Mouse (Mus musculus) neural tube, embryonic 14.5 days (tissue): ENCODE measurements around the gene Nedd9. TPM values are rescaled to one million over a fixed set of nuclear protein-coding genes. Genes with fewer than 3 reads are reported as not detected.

ENCODE experiments used
- ATAC-seq: fragments of 200-750 bp; cut with Nextera tagmentation; 2 replicates; pipeline ENCODE4 v1.8.0; 2017; ENCODE audit warnings: low read depth, mild to moderate bottlenecking, moderate TSS enrichment, moderate library complexity
- H3K27ac ChIP-seq: fragments of 300-500 bp; sonication (generic); 2 replicates; pipeline ENCODE4 v1.5.1; 2014; ENCODE audit warnings: low read depth, mild to moderate bottlenecking, control low read depth, low read length, moderate library complexity, mixed read lengths
- H3K27me3 ChIP-seq: fragments of 300-500 bp; sonication (generic); 2 replicates; pipeline ENCODE4 v1.6.1; 2014; ENCODE audit warnings: low read length; ENCODE audit not compliant: control insufficient read depth, insufficient read depth
- H3K36me3 ChIP-seq: fragments of 300-500 bp; sonication (generic); 2 replicates; pipeline ENCODE4 v1.6.1; 2014; ENCODE audit warnings: low read length, mixed read lengths; ENCODE audit not compliant: control insufficient read depth, insufficient read depth
- H3K4me1 ChIP-seq: fragments of 300-500 bp; sonication (generic); 2 replicates; pipeline ENCODE4 v1.6.1; 2014; ENCODE audit warnings: low read length; ENCODE audit not compliant: control insufficient read depth, insufficient read depth
- H3K4me2 ChIP-seq: fragments of 300-500 bp; sonication (generic); 2 replicates; pipeline ENCODE4 v1.6.1; 2014; ENCODE audit warnings: mild to moderate bottlenecking, low read depth, low read length, control low read depth
- H3K4me3 ChIP-seq: fragments of 300-500 bp; sonication (generic); 2 replicates; pipeline ENCODE4 v1.5.1; 2014; ENCODE audit warnings: low read depth, low read length, control low read depth, mixed read lengths
- H3K9ac ChIP-seq: fragments of 300-500 bp; sonication (generic); replicated peaks from 2 replicates; pipeline ENCODE4 v1.6.1; 2014; ENCODE audit warnings: low read depth, mild to moderate bottlenecking, control low read depth, low read length, mixed read lengths
- H3K9me3 ChIP-seq: fragments of 300-500 bp; sonication (generic); 2 replicates; pipeline ENCODE4 v1.6.1; 2016; ENCODE audit warnings: low read length; ENCODE audit not compliant: control insufficient read depth
- WGBS: fragments of 180-500 bp; shearing (Covaris S2); extraction: QIAGEN DNeasy Blood & Tissue Kit; methylation state at CpG from one replicate; pipeline ENCODE4 v1.1.7; 2014; 5-methylcytosine and 5-hydroxymethylcytosine counted together
- polyA plus RNA-seq: library from polyadenylated mRNA; unstranded; fragments of >200 nt; fragmentation: Nextera tagmentation; extraction: Ambion mirVana; gene quantifications from 2 replicates; pipeline ENCODE4 v1.2.1, GENCODE M21; 2014

Gene Nedd9
- polyA plus RNA-seq, 1 experiment from 2014 or later: 15.1 TPM

DNA sequence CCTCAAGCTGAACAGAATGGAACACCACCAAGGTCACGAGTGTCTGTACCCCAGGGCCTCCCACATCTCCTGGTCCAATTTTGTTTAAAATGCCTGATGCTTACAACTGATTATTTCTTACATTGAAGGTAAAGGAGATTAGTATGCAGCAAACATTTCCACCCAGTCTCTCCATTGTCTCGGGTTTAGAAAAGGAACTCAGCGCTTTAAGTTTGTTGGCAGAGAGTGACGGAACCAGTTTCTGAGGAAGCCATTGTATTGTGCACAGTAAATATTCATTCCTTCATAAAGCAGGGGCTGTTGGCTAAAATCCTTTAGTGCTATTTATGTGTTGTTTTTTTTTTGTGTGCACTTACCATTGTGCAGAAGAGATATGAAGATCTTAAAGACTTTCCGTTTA is 166.4 kb downstream of the Nedd9 start:
- Histone ChIP-seq H3K4me3 (no peak overlapping the region), H3K36me3 (peaks cover 7% of the 10 kb centered on the region; the same call in 1 of the 2 replicates), H3K4me1 (no peaks in the 10 kb centered on the region), H3K9ac (no peak overlapping the region), H3K9me3 (no peaks in the 10 kb centered on the region), H3K27me3 (no peaks in the 10 kb centered on the region), H3K4me2 (no peak overlapping the region), H3K27ac (peak overlapping the region; percentile 44; the same call in 1 of the 2 replicates)
- WGBS: 42% methylated on average over 5 of the region's 5 CpGs
- no peak; the same call in 1 of the 2 replicates for ATAC-seq

DNA sequence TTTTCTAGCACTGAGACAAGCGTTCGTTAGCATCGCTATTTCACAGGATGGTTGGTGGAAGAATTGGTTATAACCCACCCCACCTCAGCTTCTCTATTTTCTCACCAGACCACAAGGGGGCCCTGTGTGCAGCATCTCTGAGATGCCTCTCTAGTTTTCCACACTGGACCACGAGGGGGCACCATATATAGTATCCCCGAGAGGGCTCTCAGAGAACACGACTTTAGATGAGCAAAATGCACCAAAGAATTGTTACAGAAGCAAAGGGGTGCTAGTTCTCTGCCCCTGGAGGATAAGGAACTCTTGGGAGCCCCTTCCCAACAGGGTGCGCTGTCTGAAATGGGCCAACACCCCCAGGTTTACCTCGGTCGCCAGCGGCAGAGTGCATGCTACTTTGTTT is 184.4 kb downstream of the Nedd9 start:
- Histone ChIP-seq H3K9ac (no peak overlapping the region), H3K4me2 (no peak overlapping the region), H3K4me1 (0 out of 2 replicates have a peak, but pooled peaks cover 2% of the 10 kb centered on the region), H3K27ac (no peak overlapping the region), H3K4me3 (no peak overlapping the region), H3K9me3 (no peaks in the 10 kb centered on the region), H3K27me3 (no peaks in the 10 kb centered on the region), H3K36me3 (no peaks in the 10 kb centered on the region)
- 69% methylated on average over 10 of the region's 10 CpGs for WGBS
- no peak for ATAC-seq

DNA sequence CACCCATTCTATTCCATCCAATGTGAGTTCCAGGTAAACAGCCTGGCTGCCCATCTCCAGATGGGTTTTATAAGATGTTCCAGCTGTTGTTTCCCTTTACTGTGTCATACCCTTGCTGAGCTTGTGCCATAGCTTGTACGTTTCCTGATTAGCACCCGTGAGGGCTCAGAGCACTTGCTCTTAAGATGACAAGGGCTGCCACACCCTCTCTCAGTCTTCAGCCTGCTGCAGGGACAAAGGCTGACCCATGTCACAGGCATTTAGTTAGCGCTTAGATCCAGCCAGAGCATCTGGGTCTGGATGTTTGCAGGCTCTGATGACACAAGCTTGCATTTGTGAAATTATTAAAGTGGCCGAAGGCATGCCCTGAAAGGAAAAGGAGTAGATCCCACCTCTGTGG is 187.1 kb downstream of the Nedd9 start:
- no peaks in the 10 kb centered on the region for H3K27me3 ChIP-seq
- no peak for ATAC-seq
- H3K27ac ChIP-seq: no peak overlapping the region
- H3K4me3 ChIP-seq: no peak overlapping the region
- H3K9me3 ChIP-seq: no peaks in the 10 kb centered on the region
- WGBS: 49% methylated on average over 4 of the region's 4 CpGs
- no peaks in the 10 kb centered on the region for H3K36me3 ChIP-seq
- H3K4me1 ChIP-seq: 0 out of 2 replicates have a peak, but pooled peaks cover 2% of the 10 kb centered on the region
- no peak overlapping the region for H3K9ac ChIP-seq
- H3K4me2 ChIP-seq: no peak overlapping the region

DNA sequence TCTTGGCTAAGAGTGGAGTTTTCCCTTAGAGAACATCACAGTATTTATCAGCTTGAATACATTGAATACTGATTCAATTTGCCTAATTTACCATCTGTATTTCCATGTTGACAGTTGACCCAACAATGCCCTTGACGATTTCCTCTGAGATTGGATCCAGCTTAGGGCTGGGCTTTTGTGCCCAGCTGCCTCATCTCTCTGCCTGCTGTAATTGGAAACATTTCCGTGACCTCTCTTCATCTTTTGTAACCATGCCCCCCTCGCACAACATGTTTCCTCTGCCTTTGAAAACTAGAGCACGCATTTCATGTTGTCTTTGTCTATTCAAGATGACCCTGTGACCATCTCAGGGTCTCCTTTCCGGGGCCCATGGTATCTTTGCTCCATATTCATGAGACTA is 188.2 kb downstream of the Nedd9 start:
- H3K4me2 ChIP-seq: no peak overlapping the region
- no peak for ATAC-seq
- H3K36me3 ChIP-seq: no peaks in the 10 kb centered on the region
- no peak overlapping the region for H3K9ac ChIP-seq
- H3K27me3 ChIP-seq: no peaks in the 10 kb centered on the region
- H3K4me3 ChIP-seq: no peak overlapping the region
- WGBS: 7% methylated on average over 5 of the region's 5 CpGs
- H3K9me3 ChIP-seq: no peaks in the 10 kb centered on the region
- no peak overlapping the region for H3K27ac ChIP-seq
- H3K4me1 ChIP-seq: 0 out of 2 replicates have a peak, but pooled peaks cover 2% of the 10 kb centered on the region

DNA sequence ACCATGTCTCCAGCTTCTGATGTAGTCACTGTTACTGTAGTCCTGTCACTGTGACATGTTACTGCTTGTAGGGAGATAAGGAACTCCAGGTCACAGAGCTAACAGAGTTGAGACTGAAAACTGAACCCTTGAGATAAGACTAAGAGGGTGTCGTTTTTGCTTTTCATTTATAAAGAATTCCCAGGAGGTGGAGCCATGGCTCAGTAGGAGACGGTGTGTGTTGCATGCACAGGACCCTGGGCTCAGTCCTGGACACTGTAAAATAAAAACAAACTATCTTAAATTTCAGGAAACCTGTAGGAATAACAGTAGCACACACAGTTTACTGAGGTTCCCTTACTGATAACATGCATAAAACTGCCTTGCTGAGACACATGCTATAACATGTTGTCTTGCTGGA is 188.6 kb downstream of the Nedd9 start:
- Histone ChIP-seq H3K4me1 (0 out of 2 replicates have a peak, but pooled peaks cover 2% of the 10 kb centered on the region), H3K27ac (no peak overlapping the region), H3K9me3 (no peaks in the 10 kb centered on the region), H3K4me3 (no peak overlapping the region), H3K4me2 (no peak overlapping the region), H3K9ac (no peak overlapping the region), H3K27me3 (no peaks in the 10 kb centered on the region), H3K36me3 (no peaks in the 10 kb centered on the region)
- 23% methylated on average over 2 of the region's 2 CpGs for WGBS
- ATAC-seq: no peak

DNA sequence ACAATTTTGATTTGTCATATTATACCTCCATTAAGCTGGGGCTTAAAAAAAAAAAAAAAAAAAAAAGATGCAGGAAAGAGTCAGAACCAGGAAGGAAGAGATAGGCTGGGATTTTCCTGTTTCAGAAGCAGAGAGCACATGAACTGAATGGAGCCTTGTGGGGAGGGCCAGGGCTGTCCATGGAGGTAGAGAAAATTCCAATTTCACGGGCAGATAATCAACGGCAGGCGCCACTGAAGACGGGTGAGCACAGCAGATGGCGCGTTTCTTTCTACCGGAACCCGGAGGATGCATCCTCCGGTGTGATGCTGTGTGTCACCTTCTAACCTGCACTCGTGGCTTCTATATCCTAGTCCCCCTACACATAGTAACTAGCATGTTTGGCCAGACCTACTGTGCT is 190.8 kb downstream of the Nedd9 start:
- Histone ChIP-seq H3K9ac (no peak overlapping the region), H3K27me3 (no peaks in the 10 kb centered on the region), H3K36me3 (no peaks in the 10 kb centered on the region), H3K27ac (no peak overlapping the region), H3K9me3 (no peaks in the 10 kb centered on the region), H3K4me3 (no peak overlapping the region), H3K4me1 (0 out of 2 replicates have a peak, but pooled peaks cover 2% of the 10 kb centered on the region), H3K4me2 (no peak overlapping the region)
- whole genome bisulfite sequencing: 35% methylated on average over 10 of the region's 10 CpGs
- peak; percentile 58; the same call in 1 of the 2 replicates for ATAC-seq

DNA sequence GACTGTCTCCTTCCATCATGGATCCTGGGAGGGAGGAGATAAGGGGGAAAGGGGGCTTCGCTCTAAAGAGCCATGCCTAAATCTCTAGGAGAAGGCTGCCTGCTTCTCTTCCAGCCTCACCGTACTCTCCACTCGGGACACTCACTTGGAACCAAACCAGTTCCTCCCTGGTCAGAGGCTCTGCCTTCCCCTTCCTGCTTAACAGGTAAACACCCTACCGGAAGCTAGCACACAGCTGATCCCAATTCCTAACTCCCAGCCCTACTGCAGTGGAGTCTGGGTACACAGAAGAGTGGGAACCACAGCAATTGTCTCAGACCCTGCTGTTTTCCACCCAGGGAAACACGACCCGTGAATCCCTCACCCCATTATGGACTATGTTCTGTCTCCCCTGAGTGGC is 191.3 kb downstream of the Nedd9 start:
- Histone ChIP-seq H3K9me3 (no peaks in the 10 kb centered on the region), H3K4me3 (no peak overlapping the region), H3K27ac (no peak overlapping the region), H3K4me2 (no peak overlapping the region), H3K27me3 (no peaks in the 10 kb centered on the region), H3K4me1 (0 out of 2 replicates have a peak, but pooled peaks cover 2% of the 10 kb centered on the region), H3K9ac (no peak overlapping the region), H3K36me3 (no peaks in the 10 kb centered on the region)
- ATAC-seq: no peak
- WGBS: 66% methylated on average over 6 of the region's 6 CpGs

DNA sequence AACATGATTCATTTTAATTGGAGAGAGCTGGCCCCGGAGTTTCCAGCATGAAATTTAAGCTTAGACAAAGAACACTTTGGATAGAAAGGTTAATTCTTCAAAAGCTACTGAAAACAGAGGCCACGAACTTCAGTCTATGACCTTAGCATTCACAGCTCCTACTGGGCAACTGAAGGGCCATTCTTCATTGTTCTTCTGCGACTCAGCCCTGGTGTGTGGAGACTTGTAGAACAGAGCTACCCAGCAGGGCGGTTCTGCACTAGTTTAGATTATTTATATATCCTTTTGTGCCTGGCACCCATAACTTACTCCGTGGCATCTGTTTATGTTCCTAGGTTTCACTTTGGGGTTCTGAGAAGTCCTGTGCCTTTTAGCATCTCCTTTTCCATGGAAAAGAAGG is 193.6 kb downstream of the Nedd9 start:
- Histone ChIP-seq H3K36me3 (no peaks in the 10 kb centered on the region), H3K4me2 (no peak overlapping the region), H3K27ac (no peak overlapping the region), H3K27me3 (no peaks in the 10 kb centered on the region), H3K4me3 (no peak overlapping the region), H3K9me3 (no peaks in the 10 kb centered on the region), H3K9ac (no peak overlapping the region), H3K4me1 (no peaks in the 10 kb centered on the region)
- WGBS: 9% methylated on average over 5 of the region's 5 CpGs
- ATAC-seq: no peak

DNA sequence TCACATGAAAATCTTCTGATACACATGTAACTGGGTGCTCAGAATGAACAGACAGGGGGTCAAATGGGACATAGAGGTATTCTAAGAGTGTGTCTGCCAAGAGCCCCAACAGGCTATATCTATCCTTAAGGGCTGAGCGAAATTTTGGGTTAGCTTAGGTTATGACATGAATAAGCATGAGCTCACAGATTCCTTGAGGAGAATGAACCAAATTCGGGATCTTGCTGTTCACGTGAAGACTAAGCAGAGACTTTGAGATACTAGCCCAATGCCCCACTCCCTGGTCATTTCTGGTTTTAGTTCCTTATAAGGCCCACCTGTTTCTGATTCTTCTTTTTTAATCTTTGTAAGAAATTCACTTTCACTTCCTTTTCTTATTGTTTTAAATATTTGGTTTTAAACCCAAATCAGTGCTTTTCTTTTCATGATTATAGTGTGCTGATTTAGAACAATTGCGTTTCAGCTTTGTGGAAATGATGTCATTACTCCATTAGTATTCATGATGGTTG is 195.6 kb downstream of the Nedd9 start:
- no peaks in the 10 kb centered on the region for H3K27me3 ChIP-seq
- 86% methylated on average over 4 of the region's 4 CpGs for WGBS
- no peak overlapping the region for H3K27ac ChIP-seq
- no peaks in the 10 kb centered on the region for H3K4me1 ChIP-seq
- H3K9ac ChIP-seq: no peak overlapping the region
- H3K4me3 ChIP-seq: no peak overlapping the region
- H3K36me3 ChIP-seq: no peaks in the 10 kb centered on the region
- no peak overlapping the region for H3K4me2 ChIP-seq
- no peak for ATAC-seq
- H3K9me3 ChIP-seq: no peaks in the 10 kb centered on the region
